Mouse (Mus musculus): ENCODE results near the gene Ahcyl2.

DNA sequence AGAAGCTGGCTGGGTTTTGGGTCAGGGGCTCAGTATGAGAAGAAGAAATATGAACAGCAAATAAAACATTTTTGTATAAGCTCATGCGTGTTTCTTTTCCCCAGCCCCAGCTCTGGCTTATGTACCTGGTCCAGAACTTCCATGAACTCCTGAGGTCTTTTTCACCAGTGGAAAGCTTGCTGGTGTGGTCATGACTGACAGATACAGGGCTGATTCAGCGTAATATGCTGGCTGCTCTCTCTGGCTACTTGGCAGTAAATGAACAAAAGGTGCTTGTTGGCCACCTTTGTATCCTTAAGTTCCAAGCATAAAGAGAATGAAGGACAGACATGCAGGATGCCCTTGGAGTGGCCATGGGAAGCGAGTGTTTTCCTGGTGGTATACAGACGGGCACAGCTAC, 6.5 kb upstream of the Ahcyl2 start:
- TF ChIP-seq EP300 (optimal IDR thresholded peaks at IDR 0.05) (no peak), CTCF (IDR thresholded peaks at IDR 0.05; ENCODE audit: low read depth) (no peak)

Data from stomach, postnatal 0 days (tissue).